ENCODE assay signal across 8 mouse cellular contexts in genomic region chrX:107577501-107577900, GRCm38 (mm10).
A peak's percentile ranks its signal among the peaks of the same experiment; 100 is the strongest.
DNase-seq lines count a peak whose midpoint lies in the region; ATAC-seq and TF ChIP-seq lines count a peak whose summit lies in the region.
"Had no signal": no experiment of that assay in that cellular context is flagged by ENCODE, and none has a peak within 500 bp of the region (broad histone marks: within the 10 kb centered on the region; RNA-seq: fewer than 3 reads in every experiment).

No protein-coding gene starts in this region.

- H3K36me3 ChIP-seq in intestine, postnatal 0 days (ENCODE audit: control insufficient read depth, insufficient read depth) = no peaks in the 10 kb centered on the region
- H3K36me3 ChIP-seq in intestine, embryonic 16.5 days (ENCODE audit: control insufficient read depth, insufficient read depth, low read length) = no peaks in the 10 kb centered on the region
- H3K36me3 ChIP-seq in testis, adult 2 months (ENCODE audit: control insufficient read depth, insufficient read depth, low read length) = no peaks in the 10 kb centered on the region
- H3K36me3 ChIP-seq: embryonic facial prominence, embryonic 12.5 days had no signal

- H3K4me3 ChIP-seq in intestine, postnatal 0 days (ENCODE audit: low read depth, low read length) = no peak overlapping the region
- no peak overlapping the region for H3K4me3 ChIP-seq in intestine, embryonic 16.5 days (ENCODE audit: low read length)
- no peak overlapping the region for H3K4me3 ChIP-seq in testis, adult 2 months (ENCODE audit: control insufficient read depth, low read depth, low read length)
- H3K4me3 ChIP-seq in cortical plate, adult 2 months (ENCODE audit: insufficient read depth, low read length) = no peak overlapping the region
- H3K4me3 ChIP-seq: embryonic facial prominence, embryonic 12.5 days had no signal

- no peaks in the 10 kb centered on the region for H3K27me3 ChIP-seq in intestine, postnatal 0 days (replicated peaks; ENCODE audit: control insufficient read depth, insufficient read depth, low read length)
- H3K27me3 ChIP-seq in intestine, embryonic 16.5 days (replicated peaks; ENCODE audit: control insufficient read depth, insufficient read depth, low read length) = no peaks in the 10 kb centered on the region
- H3K27me3 ChIP-seq in testis, adult 2 months (ENCODE audit: control insufficient read depth, insufficient read depth, low read length) = no peaks in the 10 kb centered on the region
- H3K27me3 ChIP-seq: embryonic facial prominence, embryonic 12.5 days had no signal

- H3K9me3 ChIP-seq in intestine, postnatal 0 days (ENCODE audit: control insufficient read depth) = no peaks in the 10 kb centered on the region
- H3K9me3 ChIP-seq in intestine, embryonic 16.5 days (ENCODE audit: control insufficient read depth, low read length) = no peaks in the 10 kb centered on the region
- H3K9me3 ChIP-seq: embryonic facial prominence, embryonic 12.5 days had no signal

- no peak overlapping the region for H3K9ac ChIP-seq in intestine, postnatal 0 days (ENCODE audit: low read depth, low read length)
- no peak overlapping the region for H3K9ac ChIP-seq in intestine, embryonic 16.5 days (ENCODE audit: low read depth, low read length)
- H3K9ac ChIP-seq: embryonic facial prominence, embryonic 12.5 days had no signal

- no peaks in the 10 kb centered on the region for H3K4me1 ChIP-seq in intestine, postnatal 0 days (replicated peaks; ENCODE audit: control insufficient read depth, insufficient read depth, low read length)
- no peaks in the 10 kb centered on the region for H3K4me1 ChIP-seq in intestine, embryonic 16.5 days (ENCODE audit: control insufficient read depth, insufficient read depth, low read length)
- H3K4me1 ChIP-seq in testis, adult 2 months (ENCODE audit: control insufficient read depth, insufficient read depth, low read length) = no peaks in the 10 kb centered on the region
- no peaks in the 10 kb centered on the region for H3K4me1 ChIP-seq in cortical plate, adult 2 months (ENCODE audit: control insufficient read depth, insufficient read depth, low read length)
- H3K4me1 ChIP-seq: embryonic facial prominence, embryonic 12.5 days had no signal

- 15% methylated on average over 5 of the region's 5 CpGs for WGBS in intestine, postnatal 0 days
- WGBS in intestine, embryonic 16.5 days = 17% methylated on average over 5 of the region's 5 CpGs

- no peak for DNase-seq in testis, postnatal 14 days (ENCODE audit: low spot score)
- DNase-seq in mesoderm, embryonic 11.5 days (ENCODE audit: low read depth, low spot score) = peak; percentile 12
- DNase-seq in T-cell, adult 2 months (ENCODE audit: low spot score) = no peak

- TF ChIP-seq POLR2A in testis, adult 2 months (IDR thresholded peaks at IDR 0.05; ENCODE audit: control insufficient read depth, low read depth, low read length) = no peak
- no peak for TF ChIP-seq POLR2A in cortical plate, adult 2 months (IDR thresholded peaks at IDR 0.05; ENCODE audit: extremely low read depth, insufficient read depth, low read length)

- no peak for ATAC-seq in intestine, postnatal 0 days
- no peak for ATAC-seq in intestine, embryonic 16.5 days

- no peak overlapping the region for H3K27ac ChIP-seq in intestine, postnatal 0 days (ENCODE audit: low read depth, low read length)
- no peak overlapping the region for H3K27ac ChIP-seq in intestine, embryonic 16.5 days (ENCODE audit: low read length)
- peak overlapping the region; percentile 13; the same call in 1 of the 2 replicates for H3K27ac ChIP-seq in testis, adult 2 months (ENCODE audit: control insufficient read depth, insufficient read depth, low read depth, low read length)
- no peak overlapping the region for H3K27ac ChIP-seq in cortical plate, adult 2 months (ENCODE audit: insufficient read depth, low read length)
- H3K27ac ChIP-seq: embryonic facial prominence, embryonic 12.5 days had no signal

- peak; percentile 49 for TF ChIP-seq CTCF in intestine, postnatal 0 days (IDR thresholded peaks at IDR 0.05; ENCODE audit: low read depth)
- TF ChIP-seq CTCF in testis, adult 2 months (IDR thresholded peaks at IDR 0.05; ENCODE audit: control insufficient read depth, insufficient read depth, insufficient replicate concordance, low read depth, low read length) = no peak
- peak; percentile 30; the same call in 1 of the 2 replicates for TF ChIP-seq CTCF in cortical plate, adult 2 months (IDR thresholded peaks at IDR 0.05; ENCODE audit: extremely low read depth, insufficient read depth, low read length)

- H3K4me2 ChIP-seq in intestine, postnatal 0 days (replicated peaks; ENCODE audit: low read depth) = no peak overlapping the region
- H3K4me2 ChIP-seq in intestine, embryonic 16.5 days (ENCODE audit: low read depth, low read length) = no peak overlapping the region
- H3K4me2 ChIP-seq: embryonic facial prominence, embryonic 12.5 days had no signal
